Mouse (Mus musculus) liver, adult 2 months (tissue): Measurements from ENCODE around the gene Fanci. TPM values are rescaled to one million over a fixed set of nuclear protein-coding genes. Genes with fewer than 3 reads are reported as not detected.

Experiments used
- DNase-seq: peaks from one replicate; pipeline ENCODE4 v3.0.0-alpha.2; 2011; ENCODE audit warnings: low read depth, low spot score; ENCODE audit errors: extremely low read depth
- H3K27ac ChIP-seq: fragments of 200-500 bp; replicated peaks from 2 replicates; pipeline ENCODE4 v1.5.1; 2012; ENCODE audit warnings: low read depth, mild to moderate bottlenecking, control low read depth, inconsistent platforms, low read length; ENCODE audit not compliant: insufficient read depth
- H3K27me3 ChIP-seq: fragments of 200-500 bp; 2 replicates; pipeline ENCODE4 v1.6.1; 2012; ENCODE audit warnings: mild to moderate bottlenecking, moderate library complexity, low read length, inconsistent platforms; ENCODE audit not compliant: control insufficient read depth, insufficient read depth
- H3K36me3 ChIP-seq: fragments of 200-500 bp; 2 replicates; pipeline ENCODE4 v1.6.1; 2012; ENCODE audit warnings: low read length, inconsistent platforms; ENCODE audit not compliant: control insufficient read depth, insufficient read depth
- H3K4me1 ChIP-seq: fragments of 200-500 bp; 2 replicates; pipeline ENCODE4 v1.6.1; 2011; ENCODE audit warnings: low read length; ENCODE audit not compliant: control insufficient read depth, insufficient read depth
- H3K4me3 ChIP-seq: fragments of 200-500 bp; 2 replicates; pipeline ENCODE4 v1.5.1; 2011; ENCODE audit warnings: low read depth, mild to moderate bottlenecking, control low read depth, low read length, moderate library complexity; ENCODE audit not compliant: insufficient read depth
- H3K79me2 ChIP-seq: fragments of 200-500 bp; 2 replicates; pipeline ENCODE4 v1.6.1; 2012; ENCODE audit warnings: inconsistent platforms, mild to moderate bottlenecking, low read length, moderate library complexity; ENCODE audit not compliant: control insufficient read depth, insufficient read depth
- H3K9ac ChIP-seq: fragments of 200-500 bp; 2 replicates; pipeline ENCODE4 v1.6.1; 2012; ENCODE audit warnings: low read depth, mild to moderate bottlenecking, control low read depth, inconsistent platforms, low read length
- CTCF ChIP-seq: fragments of 200-500 bp; IDR thresholded peaks from 2 replicates; pipeline ENCODE4 v1.5.1; 2011; ENCODE audit warnings: low read depth, low read length, control low read depth
- POLR2A ChIP-seq: fragments of 200-500 bp; IDR thresholded peaks from 2 replicates; pipeline ENCODE4 v1.6.1; 2011; ENCODE audit warnings: low read length, control low read depth; ENCODE audit not compliant: insufficient read depth; ENCODE audit errors: extremely low read depth
- WGBS: fragments of 180-500 bp; shearing (Covaris S2); methylation state at CpG from one replicate; pipeline ENCODE4 v1.1.7; 2018; 5-methylcytosine and 5-hydroxymethylcytosine counted together
- polyA plus RNA-seq: library from polyadenylated mRNA; depleted of rRNA; stranded (reverse); fragments of >200 nt; gene quantifications from 2 replicates; pipeline ENCODE4 v1.2.3, GENCODE M21; 2012; rRNA removed
- total RNA-seq: library from RNA; depleted of rRNA; stranded (reverse); fragments of >200 nt; gene quantifications from 2 replicates; pipeline ENCODE4 v1.2.3, GENCODE M21; 2014; rRNA removed

Gene Fanci
- total RNA-seq (0.18 and 0.94 TPM in 2 replicates), polyA plus RNA-seq (0.02 and 0.17 TPM in 2 replicates)

DNA sequence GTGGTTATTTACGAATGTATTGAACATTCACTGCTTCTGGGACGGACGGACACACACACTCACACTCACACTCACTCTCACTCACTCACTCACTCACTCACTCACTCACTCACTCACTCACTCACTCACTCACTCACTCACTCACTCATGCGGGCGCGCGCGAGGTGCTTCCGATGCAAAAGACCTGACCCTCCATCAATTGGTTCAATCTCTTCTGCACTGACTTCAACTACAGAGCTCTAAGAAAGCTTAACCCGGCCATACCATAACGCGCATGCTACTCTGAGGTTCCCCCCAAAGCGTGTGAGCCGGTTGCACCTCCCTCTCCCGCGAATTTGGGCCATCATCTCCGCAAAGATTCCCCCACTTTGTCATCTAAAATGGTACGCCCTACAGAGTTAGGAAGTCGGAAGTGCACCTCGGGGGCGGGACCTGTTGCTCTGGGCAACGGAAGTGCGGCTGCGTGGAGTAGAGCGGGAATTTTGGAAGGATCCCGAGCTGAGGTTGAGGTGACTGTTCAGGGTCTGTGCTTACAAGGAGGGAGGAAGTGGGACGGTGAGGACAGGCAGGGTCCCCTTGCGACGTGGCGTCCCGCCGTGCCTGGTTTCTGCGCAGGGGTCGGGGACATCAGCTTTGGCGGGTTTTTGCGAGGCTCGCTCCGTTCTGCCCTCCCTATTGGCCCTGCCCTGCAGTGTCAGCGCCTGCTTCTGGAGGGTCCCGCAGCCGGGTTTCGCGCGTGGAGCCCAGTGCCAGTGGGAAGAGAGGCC lies at the start of gene Fanci:
Fanci (plus strand) TSS at position 47 of the 767 bp plus-strand sequence.
- peak within 1 kb of the TSS; percentile 79 for H3K4me3 ChIP-seq
- DNase-seq: peak; percentile 74
- H3K27ac ChIP-seq: peak within 1 kb of the TSS; percentile 64
- WGBS: under 1% methylated on average over 44 of the region's 44 CpGs
- peaks cover 5% of the 10 kb centered on the region; the same call in 1 of the 2 replicates for H3K4me1 ChIP-seq
- no peaks in the 10 kb centered on the region for H3K36me3 ChIP-seq
- no peaks in the 10 kb centered on the region for H3K79me2 ChIP-seq
- 0 out of 2 replicates have a peak, but pooled peaks have one; percentile 17 for TF ChIP-seq POLR2A
- no peak for TF ChIP-seq CTCF
- H3K9ac ChIP-seq: peak within 1 kb of the TSS; percentile 68
- no peaks in the 10 kb centered on the region for H3K27me3 ChIP-seq

DNA sequence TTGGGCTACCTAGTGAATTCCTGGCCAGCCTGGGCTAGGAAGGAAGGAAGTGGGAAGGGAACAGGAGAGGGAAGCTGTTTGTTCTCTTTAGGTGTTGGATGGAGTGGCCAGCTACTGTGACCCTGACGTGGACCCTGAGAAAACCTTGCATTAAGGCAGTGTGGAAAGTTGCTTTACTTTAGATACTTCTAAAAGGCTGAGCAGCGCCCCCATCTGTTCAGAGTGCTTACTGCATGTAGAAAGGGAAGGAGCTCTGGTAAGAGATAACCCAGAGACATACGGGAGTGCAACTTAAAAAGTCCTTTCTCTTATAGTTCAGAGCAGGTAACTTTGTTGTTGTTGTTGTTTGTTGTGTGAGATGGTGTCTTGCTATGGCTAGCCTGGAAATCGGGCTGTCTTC lies 45.8 kb upstream of the Fanci start:
- DNase-seq: peak; percentile 42
- 50% methylated on average over 4 of the region's 4 CpGs for WGBS

GRCm38 (mm10) chr7:79346555-79347075 lies 45.1 kb upstream of the Fanci start:
- peaks cover 4% of the 10 kb centered on the region for H3K36me3 ChIP-seq
- DNase-seq: peak; percentile 76

More for the DNA sequence above, 45.8 kb upstream of the Fanci start:
- Histone ChIP-seq H3K27ac (no peak overlapping the region), H3K36me3 (peaks cover 4% of the 10 kb centered on the region), H3K9ac (no peak overlapping the region), H3K4me1 (no peaks in the 10 kb centered on the region), H3K79me2 (no peaks in the 10 kb centered on the region), H3K4me3 (no peak overlapping the region), H3K27me3 (no peaks in the 10 kb centered on the region)
- TF ChIP-seq CTCF (0 out of 2 replicates have a peak, but pooled peaks have one; percentile 26), POLR2A (no peak)

GRCm38 (mm10) chr7:79347108-79347813 lies 44.5 kb upstream of the Fanci start:
- TF ChIP-seq CTCF: no peak
- TF ChIP-seq POLR2A: no peak
- H3K4me3 ChIP-seq: no peak overlapping the region
- H3K27me3 ChIP-seq: no peaks in the 10 kb centered on the region
- H3K79me2 ChIP-seq: no peaks in the 10 kb centered on the region
- DNase-seq: no peak
- WGBS: 90% methylated on average over 13 of the region's 13 CpGs
- H3K4me1 ChIP-seq: no peaks in the 10 kb centered on the region
- H3K27ac ChIP-seq: no peak overlapping the region
- peaks cover 4% of the 10 kb centered on the region for H3K36me3 ChIP-seq
- H3K9ac ChIP-seq: no peak overlapping the region

More at GRCm38 (mm10) chr7:79346555-79347075, 45.1 kb upstream of the Fanci start:
- Histone ChIP-seq H3K27me3 (no peaks in the 10 kb centered on the region), H3K79me2 (no peaks in the 10 kb centered on the region), H3K4me3 (no peak overlapping the region), H3K4me1 (no peaks in the 10 kb centered on the region), H3K9ac (no peak overlapping the region), H3K27ac (no peak overlapping the region)
- TF ChIP-seq CTCF: no peak
- TF ChIP-seq POLR2A: no peak
- 32% methylated on average over 8 of the region's 8 CpGs for WGBS

- Histone ChIP-seq H3K79me2 (no peaks in the 10 kb centered on the region), H3K9ac (no peak overlapping the region), H3K27ac (no peak overlapping the region), H3K4me3 (no peak overlapping the region), H3K36me3 (peaks cover 5% of the 10 kb centered on the region), H3K27me3 (no peaks in the 10 kb centered on the region), H3K4me1 (no peaks in the 10 kb centered on the region)
- 96% methylated on average over 8 of the region's 8 CpGs for WGBS
- no peak for DNase-seq
- TF ChIP-seq CTCF (no peak), POLR2A (no peak)
These were observed 42.9 kb upstream of the Fanci start for GRCm38 (mm10) chr7:79348816-79349215.
